Mouse (Mus musculus): ENCODE results near the gene Wdr41. TPM values are rescaled to one million over a fixed set of nuclear protein-coding genes. Genes with fewer than 3 reads are reported as not detected.

The Wdr41 gene
- polyA plus RNA-seq, 1 experiment from 2014 or later, result 16.1 TPM

DNA sequence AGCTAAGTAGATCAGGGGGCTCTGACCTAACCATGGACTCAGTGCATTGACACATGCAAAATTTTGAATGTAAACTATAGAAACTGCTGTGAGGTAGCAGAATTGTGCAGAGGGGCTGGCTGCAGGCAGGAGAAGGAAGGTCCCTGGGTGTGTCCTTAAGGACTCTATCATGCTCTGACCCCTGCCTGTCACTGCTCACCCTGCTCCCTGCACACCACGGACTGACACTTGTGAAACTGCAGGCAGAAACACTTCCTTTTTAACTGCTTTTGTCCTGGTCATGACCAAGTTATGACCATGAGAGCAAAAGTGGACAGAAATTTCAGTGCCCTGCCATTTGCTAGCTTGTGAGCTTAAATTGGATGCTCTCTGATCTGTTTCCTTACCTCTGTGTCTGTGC, 68.0 kb downstream of the Wdr41 start:
- 0 out of 2 replicates have a peak, but pooled peaks cover 3% of the 10 kb centered on the region for H3K36me3 ChIP-seq (ENCODE audit: insufficient read depth, low read length)
- DNase-seq (ENCODE audit: low spot score) (no peak), ATAC-seq (no peak)
- TF ChIP-seq CTCF (IDR thresholded peaks at IDR 0.05) (no peak), EP300 (IDR thresholded peaks at IDR 0.05) (no peak)
- no peak overlapping the region for H3K4me2 ChIP-seq (replicated peaks; ENCODE audit: low read depth, low read length)
- H3K9ac ChIP-seq (replicated peaks; ENCODE audit: low read depth), result no peak overlapping the region
- 9% methylated on average over 1 of the region's 1 CpGs for WGBS
- no peaks in the 10 kb centered on the region for H3K9me3 ChIP-seq (ENCODE audit: low read length)
- no peak overlapping the region for H3K4me3 ChIP-seq (ENCODE audit: low read depth, low read length)
- no peaks in the 10 kb centered on the region for H3K4me1 ChIP-seq (ENCODE audit: insufficient read depth, low read depth, low read length)
- H3K27me3 ChIP-seq (replicated peaks; ENCODE audit: insufficient read depth, low read length), result no peaks in the 10 kb centered on the region
- no peak overlapping the region for H3K27ac ChIP-seq (ENCODE audit: low read length)

DNA sequence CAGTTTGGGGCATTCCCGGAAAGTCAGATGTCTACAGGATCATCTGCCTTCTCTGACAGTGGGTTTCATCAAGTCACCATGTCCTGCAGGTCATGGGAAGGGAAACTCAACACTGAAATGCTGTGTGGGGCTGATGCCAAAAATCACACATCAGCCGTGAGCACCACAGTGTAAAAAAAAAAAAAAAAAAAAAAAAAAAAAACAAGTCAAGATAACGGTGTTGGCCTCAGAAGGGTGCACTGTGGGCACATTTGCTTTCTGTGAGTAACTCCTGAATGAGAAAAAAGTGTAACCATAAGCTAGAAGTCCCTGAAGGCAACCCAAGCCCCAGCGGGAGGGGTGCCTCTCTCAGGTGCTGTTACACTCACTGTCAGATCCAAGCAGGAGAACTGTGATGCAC, 74.3 kb downstream of the Wdr41 start:
- Histone ChIP-seq H3K27me3 (replicated peaks; ENCODE audit: insufficient read depth, low read length) (no peaks in the 10 kb centered on the region), H3K4me2 (replicated peaks; ENCODE audit: low read depth, low read length) (no peak overlapping the region), H3K27ac (ENCODE audit: low read length) (no peak overlapping the region), H3K4me1 (ENCODE audit: insufficient read depth, low read depth, low read length) (no peaks in the 10 kb centered on the region), H3K4me3 (ENCODE audit: low read depth, low read length) (no peak overlapping the region), H3K36me3 (ENCODE audit: insufficient read depth, low read length) (no peaks in the 10 kb centered on the region), H3K9ac (replicated peaks; ENCODE audit: low read depth) (no peak overlapping the region), H3K9me3 (ENCODE audit: low read length) (no peaks in the 10 kb centered on the region)
- no peak for DNase-seq (ENCODE audit: low spot score)
- ATAC-seq, result no peak
- WGBS, result 62% methylated on average over 4 of the region's 4 CpGs
- TF ChIP-seq EP300 (IDR thresholded peaks at IDR 0.05) (no peak), CTCF (IDR thresholded peaks at IDR 0.05) (no peak)

DNA sequence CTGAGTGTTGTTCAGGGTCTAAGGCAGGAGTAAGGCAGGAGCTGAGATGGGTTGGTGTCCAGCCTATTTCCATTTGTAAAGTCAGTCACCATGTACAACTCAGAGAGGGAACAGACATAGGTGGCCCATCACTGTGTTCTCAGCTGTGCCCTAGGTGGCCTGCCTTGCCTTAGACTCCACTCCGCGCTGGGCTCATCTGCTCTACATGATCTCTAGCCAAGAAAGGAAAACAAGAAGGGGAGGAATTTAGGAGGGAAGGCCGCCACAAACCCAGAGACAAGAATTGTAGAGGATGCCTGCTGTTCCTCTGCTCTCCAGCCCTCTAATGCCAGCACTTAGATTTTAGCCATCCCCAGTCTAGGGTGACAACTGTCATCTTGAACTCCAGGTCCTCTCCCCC, 76.3 kb downstream of the Wdr41 start:
- TF ChIP-seq CTCF (IDR thresholded peaks at IDR 0.05), result no peak
- no peak for TF ChIP-seq EP300 (IDR thresholded peaks at IDR 0.05)
- H3K27ac ChIP-seq (ENCODE audit: low read length), result no peak overlapping the region
- no peak overlapping the region for H3K9ac ChIP-seq (replicated peaks; ENCODE audit: low read depth)
- ATAC-seq (no peak), DNase-seq (ENCODE audit: low spot score) (no peak)
- H3K9me3 ChIP-seq (ENCODE audit: low read length), result no peaks in the 10 kb centered on the region
- H3K4me1 ChIP-seq (ENCODE audit: insufficient read depth, low read depth, low read length), result no peaks in the 10 kb centered on the region
- WGBS, result 80% methylated on average over 3 of the region's 3 CpGs
- H3K27me3 ChIP-seq (replicated peaks; ENCODE audit: insufficient read depth, low read length), result no peaks in the 10 kb centered on the region
- no peak overlapping the region for H3K4me2 ChIP-seq (replicated peaks; ENCODE audit: low read depth, low read length)
- no peaks in the 10 kb centered on the region for H3K36me3 ChIP-seq (ENCODE audit: insufficient read depth, low read length)
- H3K4me3 ChIP-seq (ENCODE audit: low read depth, low read length), result no peak overlapping the region

DNA sequence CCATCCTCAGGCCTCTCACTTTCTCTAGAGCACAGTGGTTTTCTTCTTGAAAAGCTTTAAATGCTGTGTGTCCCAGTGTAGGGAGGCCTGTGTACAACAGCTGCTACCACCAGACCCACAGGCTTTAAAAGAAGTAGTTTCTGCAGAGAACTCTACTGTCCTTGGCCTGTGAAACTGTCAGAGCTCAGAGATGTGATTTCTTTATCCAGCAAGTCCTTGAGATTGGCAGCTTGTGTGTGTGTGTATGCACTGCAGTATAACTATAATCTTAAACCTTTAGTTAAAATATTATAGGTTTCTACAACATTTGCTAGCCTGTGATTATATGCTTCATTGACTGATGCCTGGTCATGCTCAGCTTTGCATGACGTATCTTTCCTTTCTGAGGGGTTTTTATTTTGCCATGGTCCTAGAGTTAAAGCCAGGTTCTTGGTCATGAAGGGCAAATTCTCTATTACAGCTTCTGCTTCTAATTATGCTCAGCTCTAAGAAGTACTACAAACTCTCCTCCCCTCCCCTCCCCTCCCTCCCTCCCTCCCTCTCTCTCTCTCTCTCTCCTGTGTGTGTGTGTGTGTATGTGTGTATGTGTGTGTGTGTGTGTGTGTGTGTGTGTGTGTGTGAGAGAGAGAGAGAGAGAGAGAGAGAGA, 79.7 kb downstream of the Wdr41 start:
- Histone ChIP-seq H3K4me3 (ENCODE audit: low read depth, low read length) (no peak overlapping the region), H3K4me2 (replicated peaks; ENCODE audit: low read depth, low read length) (no peak overlapping the region), H3K36me3 (ENCODE audit: insufficient read depth, low read length) (no peaks in the 10 kb centered on the region), H3K9ac (replicated peaks; ENCODE audit: low read depth) (no peak overlapping the region), H3K27me3 (replicated peaks; ENCODE audit: insufficient read depth, low read length) (no peaks in the 10 kb centered on the region), H3K27ac (ENCODE audit: low read length) (no peak overlapping the region), H3K4me1 (ENCODE audit: insufficient read depth, low read depth, low read length) (no peaks in the 10 kb centered on the region), H3K9me3 (ENCODE audit: low read length) (no peaks in the 10 kb centered on the region)
- no peak for ATAC-seq
- TF ChIP-seq CTCF (IDR thresholded peaks at IDR 0.05) (no peak), EP300 (IDR thresholded peaks at IDR 0.05) (no peak)
- 91% methylated on average over 1 of the region's 1 CpGs for whole genome bisulfite sequencing
- DNase-seq (ENCODE audit: low spot score), result no peak

DNA sequence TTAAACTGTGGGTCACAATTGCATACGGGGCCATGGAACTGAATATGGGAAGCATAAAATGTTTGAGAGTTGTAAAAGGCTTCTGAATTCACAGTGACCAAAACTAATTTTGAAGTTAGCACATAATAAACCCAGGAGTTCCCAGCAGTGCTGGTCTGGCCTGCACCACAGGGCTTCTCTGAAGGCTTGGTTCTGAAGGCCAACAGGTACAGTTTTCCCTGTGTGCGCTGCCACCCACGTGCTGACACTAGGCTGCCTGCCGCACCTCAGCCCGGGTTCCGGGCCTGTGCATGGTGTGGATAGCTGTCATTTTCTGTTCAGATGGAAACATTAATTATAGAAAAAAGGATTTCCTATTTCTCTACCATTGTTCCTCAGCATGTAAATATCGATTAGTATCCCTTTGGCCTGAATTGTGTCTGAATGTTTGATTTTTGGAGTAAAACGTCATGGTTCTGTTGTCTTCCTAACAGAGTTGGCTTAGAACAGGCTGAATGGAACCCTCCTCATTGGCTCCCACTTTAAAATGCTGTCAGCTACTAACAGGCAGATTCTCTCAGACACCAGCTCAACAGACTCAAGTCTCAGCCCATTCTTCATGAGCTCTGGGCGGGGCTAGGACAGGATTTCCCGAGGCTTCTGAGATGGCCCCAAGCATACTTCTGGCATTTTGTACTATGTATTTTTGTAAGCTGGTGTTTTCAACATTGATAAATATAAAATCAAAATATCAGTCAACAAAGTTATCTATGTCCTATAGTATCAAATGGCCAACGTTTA, 80.5 kb downstream of the Wdr41 start:
- no peak overlapping the region for H3K9ac ChIP-seq (replicated peaks; ENCODE audit: low read depth)
- H3K9me3 ChIP-seq (ENCODE audit: low read length), result no peaks in the 10 kb centered on the region
- H3K36me3 ChIP-seq (ENCODE audit: insufficient read depth, low read length), result no peaks in the 10 kb centered on the region
- no peaks in the 10 kb centered on the region for H3K4me1 ChIP-seq (ENCODE audit: insufficient read depth, low read depth, low read length)
- no peak overlapping the region for H3K4me2 ChIP-seq (replicated peaks; ENCODE audit: low read depth, low read length)
- TF ChIP-seq EP300 (IDR thresholded peaks at IDR 0.05), result no peak
- no peak for TF ChIP-seq CTCF (IDR thresholded peaks at IDR 0.05)
- ATAC-seq (peak; percentile 62), DNase-seq (ENCODE audit: low spot score) (peak; percentile 61)
- H3K27ac ChIP-seq (ENCODE audit: low read length), result no peak overlapping the region
- H3K4me3 ChIP-seq (ENCODE audit: low read depth, low read length), result no peak overlapping the region
- no peaks in the 10 kb centered on the region for H3K27me3 ChIP-seq (replicated peaks; ENCODE audit: insufficient read depth, low read length)
- WGBS, result 65% methylated on average over 11 of the region's 11 CpGs

DNA sequence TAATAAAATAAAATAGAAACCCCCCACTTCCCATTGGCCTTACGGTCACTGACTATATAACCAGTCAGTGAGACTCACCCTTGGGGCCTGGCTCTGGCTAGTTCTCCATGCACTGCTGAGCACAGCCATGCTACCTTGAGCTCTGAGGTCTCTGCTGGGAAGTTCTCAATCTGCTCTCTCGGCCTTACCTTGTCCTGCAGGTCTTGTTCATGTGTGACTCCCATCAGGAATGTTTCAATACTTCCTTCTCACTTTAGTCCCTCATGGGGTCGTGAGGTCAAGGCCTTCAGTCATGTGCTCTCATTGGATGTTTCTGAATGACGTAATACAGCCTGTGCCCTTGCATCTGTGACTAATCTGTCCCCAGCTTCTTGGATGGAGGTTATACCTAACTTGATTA, 82.7 kb downstream of the Wdr41 start:
- Histone ChIP-seq H3K4me1 (ENCODE audit: insufficient read depth, low read depth, low read length) (no peaks in the 10 kb centered on the region), H3K27ac (ENCODE audit: low read length) (no peak overlapping the region), H3K27me3 (replicated peaks; ENCODE audit: insufficient read depth, low read length) (no peaks in the 10 kb centered on the region), H3K4me2 (replicated peaks; ENCODE audit: low read depth, low read length) (no peak overlapping the region), H3K9me3 (ENCODE audit: low read length) (no peaks in the 10 kb centered on the region), H3K9ac (replicated peaks; ENCODE audit: low read depth) (no peak overlapping the region), H3K4me3 (ENCODE audit: low read depth, low read length) (no peak overlapping the region), H3K36me3 (ENCODE audit: insufficient read depth, low read length) (no peaks in the 10 kb centered on the region)
- TF ChIP-seq CTCF (IDR thresholded peaks at IDR 0.05) (no peak), EP300 (IDR thresholded peaks at IDR 0.05) (no peak)
- DNase-seq (ENCODE audit: low spot score) (no peak), ATAC-seq (no peak)
- 70% methylated on average over 4 of the region's 4 CpGs for WGBS
